Mouse (Mus musculus) liver, adult 2 months (tissue): ENCODE results near the gene Kdm4a. TPM values are rescaled to one million over a fixed set of nuclear protein-coding genes. Genes with fewer than 3 reads are reported as not detected.

Experiments used
- DNase-seq: peaks from one replicate; pipeline ENCODE4 v3.0.0-alpha.2; 2011; ENCODE audit warnings: low read depth, low spot score; ENCODE audit errors: extremely low read depth
- H3K27ac ChIP-seq: fragments of 200-500 bp; replicated peaks from 2 replicates; pipeline ENCODE4 v1.5.1; 2012; ENCODE audit warnings: low read depth, mild to moderate bottlenecking, control low read depth, inconsistent platforms, low read length; ENCODE audit not compliant: insufficient read depth
- H3K27me3 ChIP-seq: fragments of 200-500 bp; 2 replicates; pipeline ENCODE4 v1.6.1; 2012; ENCODE audit warnings: mild to moderate bottlenecking, moderate library complexity, low read length, inconsistent platforms; ENCODE audit not compliant: control insufficient read depth, insufficient read depth
- H3K36me3 ChIP-seq: fragments of 200-500 bp; 2 replicates; pipeline ENCODE4 v1.6.1; 2012; ENCODE audit warnings: low read length, inconsistent platforms; ENCODE audit not compliant: control insufficient read depth, insufficient read depth
- H3K4me1 ChIP-seq: fragments of 200-500 bp; 2 replicates; pipeline ENCODE4 v1.6.1; 2011; ENCODE audit warnings: low read length; ENCODE audit not compliant: control insufficient read depth, insufficient read depth
- H3K4me3 ChIP-seq: fragments of 200-500 bp; 2 replicates; pipeline ENCODE4 v1.5.1; 2011; ENCODE audit warnings: low read depth, mild to moderate bottlenecking, control low read depth, low read length, moderate library complexity; ENCODE audit not compliant: insufficient read depth
- H3K79me2 ChIP-seq: fragments of 200-500 bp; 2 replicates; pipeline ENCODE4 v1.6.1; 2012; ENCODE audit warnings: inconsistent platforms, mild to moderate bottlenecking, low read length, moderate library complexity; ENCODE audit not compliant: control insufficient read depth, insufficient read depth
- H3K9ac ChIP-seq: fragments of 200-500 bp; 2 replicates; pipeline ENCODE4 v1.6.1; 2012; ENCODE audit warnings: low read depth, mild to moderate bottlenecking, control low read depth, inconsistent platforms, low read length
- CTCF ChIP-seq: fragments of 200-500 bp; IDR thresholded peaks from 2 replicates; pipeline ENCODE4 v1.5.1; 2011; ENCODE audit warnings: low read depth, low read length, control low read depth
- POLR2A ChIP-seq: fragments of 200-500 bp; IDR thresholded peaks from 2 replicates; pipeline ENCODE4 v1.6.1; 2011; ENCODE audit warnings: low read length, control low read depth; ENCODE audit not compliant: insufficient read depth; ENCODE audit errors: extremely low read depth
- WGBS: fragments of 180-500 bp; shearing (Covaris S2); methylation state at CpG from one replicate; pipeline ENCODE4 v1.1.7; 2018; 5-methylcytosine and 5-hydroxymethylcytosine counted together
- polyA plus RNA-seq: library from polyadenylated mRNA; depleted of rRNA; stranded (reverse); fragments of >200 nt; gene quantifications from 2 replicates; pipeline ENCODE4 v1.2.3, GENCODE M21; 2012
- total RNA-seq: library from RNA; depleted of rRNA; stranded (reverse); fragments of >200 nt; gene quantifications from 2 replicates; pipeline ENCODE4 v1.2.3, GENCODE M21; 2014

The Kdm4a gene
- total and polyA plus RNA-seq, 2 experiments = 10.5 to 15.3 TPM

GRCm38 (mm10) chr4:118137311-118137710, 42.5 kb downstream of the Kdm4a start:
- Histone ChIP-seq H3K27ac (peak overlapping the region; percentile 60), H3K79me2 (peaks cover 6% of the 10 kb centered on the region), H3K4me3 (no peak overlapping the region; the same call in 1 of the 2 replicates), H3K36me3 (0 out of 2 replicates have a peak, but pooled peaks cover 2% of the 10 kb centered on the region), H3K27me3 (no peaks in the 10 kb centered on the region), H3K9ac (peak overlapping the region; percentile 38), H3K4me1 (peaks cover 25% of the 10 kb centered on the region)
- 70% methylated on average over 10 of the region's 10 CpGs for WGBS
- DNase-seq = no peak
- TF ChIP-seq POLR2A (no peak), CTCF (no peak)

GRCm38 (mm10) chr4:118135414-118135813, 44.4 kb downstream of the Kdm4a start:
- Histone ChIP-seq H3K9ac (peak overlapping the region; percentile 68; the same call in 1 of the 2 replicates), H3K79me2 (peaks cover 14% of the 10 kb centered on the region), H3K27me3 (no peaks in the 10 kb centered on the region), H3K36me3 (no peaks in the 10 kb centered on the region), H3K4me3 (no peak overlapping the region), H3K4me1 (peaks cover 32% of the 10 kb centered on the region), H3K27ac (peak overlapping the region; percentile 79)
- 76% methylated on average over 1 of the region's 1 CpGs for WGBS
- no peak for DNase-seq
- TF ChIP-seq CTCF = no peak
- no peak for TF ChIP-seq POLR2A

- H3K4me1 ChIP-seq = peaks cover 36% of the 10 kb centered on the region
- H3K4me3 ChIP-seq = peak within 1 kb of the TSS; percentile 96
- H3K79me2 ChIP-seq = peaks cover 18% of the 10 kb centered on the region
- TF ChIP-seq POLR2A (peak; percentile 82), CTCF (no peak)
- no peaks in the 10 kb centered on the region for H3K36me3 ChIP-seq
- no peaks in the 10 kb centered on the region for H3K27me3 ChIP-seq
- peak within 1 kb of the TSS; percentile 99 for H3K9ac ChIP-seq
- DNase-seq = peak; percentile 80
- under 1% methylated on average over 82 of the region's 84 CpGs for WGBS
- peak within 1 kb of the TSS; percentile 96 for H3K27ac ChIP-seq
Measured at GRCm38 (mm10) chr4:118134485-118135365, 45.1 kb downstream of the Kdm4a start, which contains the start of gene St3gal3. TSS of gene St3gal3 (minus strand) at chr4:118134914.

- WGBS = 35% methylated on average over 5 of the region's 5 CpGs
- DNase-seq = peak; percentile 23
Measured at GRCm38 (mm10) chr4:118131329-118131728, 48.5 kb downstream of the Kdm4a start.

GRCm38 (mm10) chr4:118123030-118123704, 56.7 kb downstream of the Kdm4a start:
- Histone ChIP-seq H3K27ac (peak overlapping the region; percentile 78), H3K27me3 (no peaks in the 10 kb centered on the region), H3K4me3 (no peak overlapping the region), H3K36me3 (no peaks in the 10 kb centered on the region), H3K4me1 (peaks cover 12% of the 10 kb centered on the region), H3K79me2 (peaks cover 35% of the 10 kb centered on the region), H3K9ac (no peak overlapping the region)
- TF ChIP-seq CTCF (no peak; the same call in 1 of the 2 replicates), POLR2A (no peak)
- DNase-seq = peak; percentile 99
- WGBS = 31% methylated on average over 14 of the region's 14 CpGs

More at GRCm38 (mm10) chr4:118131329-118131728, 48.5 kb downstream of the Kdm4a start:
- Histone ChIP-seq H3K27me3 (no peaks in the 10 kb centered on the region), H3K79me2 (peaks cover 28% of the 10 kb centered on the region), H3K4me1 (peaks cover 23% of the 10 kb centered on the region), H3K36me3 (no peaks in the 10 kb centered on the region), H3K4me3 (0 out of 2 replicates have a peak overlapping the region, but pooled peaks have one; percentile 2), H3K9ac (peak overlapping the region; percentile 12; the same call in 1 of the 2 replicates), H3K27ac (peak overlapping the region; percentile 67)
- TF ChIP-seq POLR2A (no peak), CTCF (no peak)
